8 mouse cellular contexts compared by ENCODE assay signal in the genomic region with DNA sequence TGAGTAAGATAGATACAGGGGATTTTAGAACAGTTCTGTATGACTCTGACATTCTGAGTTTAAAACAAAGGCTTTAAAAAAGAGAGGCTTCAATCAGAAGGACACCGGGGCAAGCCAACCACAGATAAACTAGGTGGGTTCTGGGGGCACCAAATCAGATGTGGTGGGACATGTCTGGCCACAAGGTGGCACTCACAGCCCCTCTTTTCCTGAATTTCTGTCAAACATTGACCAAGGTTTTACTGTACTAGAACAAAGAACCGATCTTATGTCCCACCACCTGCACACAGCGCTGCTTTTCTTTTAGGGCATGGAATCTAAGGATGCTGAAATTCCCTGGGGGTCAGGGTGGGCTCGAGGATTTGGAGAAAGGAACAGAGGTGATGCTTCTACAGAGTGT.
DNase-seq lines count a peak whose midpoint lies in the region; ATAC-seq and TF ChIP-seq lines count a peak whose summit lies in the region.

No protein-coding gene starts in this region.

- H3K4me1 ChIP-seq in heart, embryonic 10.5 days: no peaks in the 10 kb centered on the region
- H3K4me1 ChIP-seq in E14TG2a.4 (replicated peaks; ENCODE audit: low read depth, low read length): no peaks in the 10 kb centered on the region
- no peaks in the 10 kb centered on the region for H3K4me1 ChIP-seq in forebrain, embryonic 14.5 days (ENCODE audit: control insufficient read depth, insufficient read depth, low read length)

- DNase-seq in heart, postnatal 10 days: peak; percentile 31 to 55
- no peak for DNase-seq in heart, embryonic 10.5 days (ENCODE audit: low spot score)
- peak; percentile 47 for DNase-seq in adrenal gland, postnatal 25 days
- DNase-seq in forebrain, embryonic 14.5 days (ENCODE audit: low spot score): peak; percentile 70
- peak; percentile 26 to 34 for DNase-seq in left cerebral cortex, postnatal 25 days (ENCODE audit: low spot score in 2 of 2)
- peak; percentile 47 for DNase-seq in ovary, postnatal 36 days (ENCODE audit: low spot score)
- DNase-seq in T-cell, adult 2 months (ENCODE audit: low spot score): no peak

- peak; percentile 58 for ATAC-seq in forebrain, embryonic 14.5 days

- peak; percentile 48 for TF ChIP-seq CTCF in E14TG2a.4 (conservative IDR thresholded peaks at IDR 0.05; ENCODE audit: low read length)

- no peak overlapping the region for H3K4me2 ChIP-seq in forebrain, embryonic 14.5 days (ENCODE audit: low read length)

- no peak overlapping the region for H3K4me3 ChIP-seq in heart, embryonic 10.5 days
- no peak overlapping the region for H3K4me3 ChIP-seq in E14TG2a.4 (replicated peaks; ENCODE audit: low read length)
- no peak overlapping the region for H3K4me3 ChIP-seq in forebrain, embryonic 14.5 days (ENCODE audit: low read depth, low read length)

- WGBS in heart, embryonic 10.5 days: 33% methylated on average over 4 of the region's 4 CpGs
- 35% methylated on average over 4 of the region's 4 CpGs for WGBS in forebrain, embryonic 14.5 days

- no peaks in the 10 kb centered on the region for H3K27me3 ChIP-seq in heart, embryonic 10.5 days (ENCODE audit: insufficient read depth, poor library complexity, severe bottlenecking)
- no peaks in the 10 kb centered on the region for H3K27me3 ChIP-seq in E14TG2a.4 (ENCODE audit: insufficient read depth, low read length)
- no peaks in the 10 kb centered on the region for H3K27me3 ChIP-seq in forebrain, embryonic 14.5 days (replicated peaks; ENCODE audit: control insufficient read depth, insufficient read depth, low read length)

- intact Hi-C loops in heart, postnatal 10 days (cut with DNase I): loop anchor here (2.0 to 5.0 kb wide), 4 partner anchors 233 to 450 kb away; no protein-coding TSS in a partner anchor
- intact Hi-C loops in left cerebral cortex, postnatal 25 days (cut with DNase I): loop anchor here (1.0 to 2.0 kb wide), 3 partner anchors 233 to 369 kb away; no protein-coding TSS in a partner anchor

- no peaks in the 10 kb centered on the region for H3K9me3 ChIP-seq in heart, embryonic 10.5 days
- H3K9me3 ChIP-seq in E14TG2a.4 (ENCODE audit: low read length): no peaks in the 10 kb centered on the region
- H3K9me3 ChIP-seq in forebrain, embryonic 14.5 days (replicated peaks; ENCODE audit: control insufficient read depth, low read length): no peaks in the 10 kb centered on the region

- no peak overlapping the region for H3K9ac ChIP-seq in forebrain, embryonic 14.5 days (ENCODE audit: low read length)

- no peaks in the 10 kb centered on the region for H3K36me3 ChIP-seq in heart, embryonic 10.5 days
- H3K36me3 ChIP-seq in E14TG2a.4 (ENCODE audit: insufficient read depth, low read length): no peaks in the 10 kb centered on the region
- H3K36me3 ChIP-seq in forebrain, embryonic 14.5 days (ENCODE audit: control insufficient read depth, insufficient read depth, low read length): no peaks in the 10 kb centered on the region

- no peak overlapping the region for H3K27ac ChIP-seq in heart, embryonic 10.5 days
- no peak overlapping the region for H3K27ac ChIP-seq in forebrain, embryonic 14.5 days (ENCODE audit: low read depth, low read length)

Comparison
In these comparisons a context has a peak if more than half of its experiments do, and no peak if none do; other contexts are left out.
1. DNase-seq: peak in heart, postnatal 10 days (2 of 2), adrenal gland, postnatal 25 days (single experiment), forebrain, embryonic 14.5 days (single experiment), left cerebral cortex, postnatal 25 days (2 of 2) and ovary, postnatal 36 days (single experiment); none in heart, embryonic 10.5 days (single experiment) and T-cell, adult 2 months (single experiment).